Mouse (Mus musculus) stomach, postnatal 0 days (tissue): Measurements from ENCODE around the gene Gdf7. TPM values are rescaled to one million over a fixed set of nuclear protein-coding genes. Genes with fewer than 3 reads are reported as not detected.
A peak's percentile ranks its signal among the peaks of the same experiment; 100 is the strongest.

Experiments used
- ATAC-seq: fragments of 200-750 bp; cut with Nextera tagmentation; 2 replicates; pipeline ENCODE4 v1.8.0; 2017; ENCODE audit not compliant: low FRiP score, low TSS enrichment
- DNase-seq: peaks from one replicate; pipeline ENCODE4 v3.0.0-alpha.2; 2016; ENCODE audit warnings: low spot score
- H3K27ac ChIP-seq: fragments of 300-500 bp; sonication (generic); replicated peaks from 2 replicates; pipeline ENCODE4 v1.5.1; 2014; ENCODE audit warnings: mild to moderate bottlenecking, control low read depth
- H3K27me3 ChIP-seq: fragments of 300-500 bp; sonication (generic); 2 replicates; pipeline ENCODE4 v1.6.1; 2014; ENCODE audit warnings: low read length; ENCODE audit not compliant: control insufficient read depth, insufficient read depth
- H3K36me3 ChIP-seq: fragments of 300-500 bp; sonication (generic); 2 replicates; pipeline ENCODE4 v1.6.1; 2014; ENCODE audit warnings: low read length, mixed read lengths; ENCODE audit not compliant: control insufficient read depth, insufficient read depth
- H3K4me1 ChIP-seq: fragments of 300-500 bp; sonication (generic); replicated peaks from 2 replicates; pipeline ENCODE4 v1.6.1; 2014; ENCODE audit warnings: antibody characterized with exemption; ENCODE audit not compliant: control insufficient read depth, insufficient read depth
- H3K4me2 ChIP-seq: fragments of 300-500 bp; sonication (generic); replicated peaks from 2 replicates; pipeline ENCODE4 v1.6.1; 2014; ENCODE audit warnings: low read depth, mild to moderate bottlenecking, control low read depth, moderate library complexity
- H3K4me3 ChIP-seq: fragments of 300-500 bp; sonication (generic); 2 replicates; pipeline ENCODE4 v1.5.1; 2014; ENCODE audit warnings: low read depth, low read length, control low read depth
- H3K9ac ChIP-seq: fragments of 300-500 bp; sonication (generic); 2 replicates; pipeline ENCODE4 v1.6.1; 2014; ENCODE audit warnings: mild to moderate bottlenecking, low read length, control low read depth, mixed read lengths
- H3K9me3 ChIP-seq: fragments of 300-500 bp; sonication (generic); 2 replicates; pipeline ENCODE4 v1.6.1; 2016; ENCODE audit warnings: low read length; ENCODE audit not compliant: control insufficient read depth
- CTCF ChIP-seq: IDR thresholded peaks from 2 replicates; pipeline ENCODE4 v1.5.1; 2016; ENCODE audit warnings: antibody characterized with exemption, low read depth, mild to moderate bottlenecking, moderate library complexity
- EP300 ChIP-seq: optimal IDR thresholded peaks from 2 replicates; pipeline ENCODE3; 2016; ENCODE audit warnings: antibody characterized with exemption
- WGBS: fragments of 180-500 bp; shearing (Covaris S2); extraction: QIAGEN DNeasy Blood & Tissue Kit; methylation state at CpG from one replicate; pipeline ENCODE4 v1.1.7; 2014; 5-methylcytosine and 5-hydroxymethylcytosine counted together
- polyA plus RNA-seq: library from polyadenylated mRNA; unstranded; fragments of >200 nt; fragmentation: Nextera tagmentation; extraction: Ambion mirVana; gene quantifications from 2 replicates; pipeline ENCODE4 v1.2.1, GENCODE M21; 2015

Gene Gdf7
- polyA plus RNA-seq, 1 experiment from 2014 or later: not detected

- WGBS: 74% methylated on average over 12 of the region's 12 CpGs
- TF ChIP-seq EP300: no peak
- TF ChIP-seq CTCF: peak; percentile 49
- peaks cover 5% of the 10 kb centered on the region for H3K36me3 ChIP-seq
- no peak for ATAC-seq
- H3K27ac ChIP-seq: no peak overlapping the region
- H3K9ac ChIP-seq: no peak overlapping the region
- H3K4me3 ChIP-seq: no peak overlapping the region
- H3K9me3 ChIP-seq: no peaks in the 10 kb centered on the region
- DNase-seq: no peak
- no peaks in the 10 kb centered on the region for H3K27me3 ChIP-seq
- H3K4me1 ChIP-seq: peaks cover 4% of the 10 kb centered on the region; the same call in 1 of the 2 replicates
- H3K4me2 ChIP-seq: no peak overlapping the region
These were observed 35.7 kb upstream of the Gdf7 start for GRCm38 (mm10) chr12:8337286-8338060.

- Histone ChIP-seq H3K9me3 (no peaks in the 10 kb centered on the region), H3K36me3 (peaks cover 5% of the 10 kb centered on the region), H3K27ac (no peak overlapping the region), H3K4me3 (no peak overlapping the region), H3K27me3 (no peaks in the 10 kb centered on the region), H3K9ac (no peak overlapping the region), H3K4me2 (no peak overlapping the region), H3K4me1 (peaks cover 4% of the 10 kb centered on the region; the same call in 1 of the 2 replicates)
- ATAC-seq (no peak), DNase-seq (no peak)
- no peak for TF ChIP-seq CTCF
- no peak for TF ChIP-seq EP300
- 68% methylated on average over 10 of the region's 10 CpGs for WGBS
These were observed 35.0 kb upstream of the Gdf7 start for GRCm38 (mm10) chr12:8336601-8337285.

GRCm38 (mm10) chr12:8335503-8335902 lies 33.7 kb upstream of the Gdf7 start:
- WGBS: 85% methylated on average over 2 of the region's 2 CpGs
- no peak overlapping the region for H3K4me2 ChIP-seq
- no peak for DNase-seq
- peaks cover 7% of the 10 kb centered on the region; the same call in 1 of the 2 replicates for H3K4me1 ChIP-seq
- H3K27me3 ChIP-seq: no peaks in the 10 kb centered on the region
- ATAC-seq: no peak
- no peak overlapping the region for H3K4me3 ChIP-seq
- H3K9me3 ChIP-seq: no peaks in the 10 kb centered on the region
- TF ChIP-seq EP300 (no peak), CTCF (no peak)
- peaks cover 5% of the 10 kb centered on the region for H3K36me3 ChIP-seq
- no peak overlapping the region for H3K9ac ChIP-seq
- no peak overlapping the region for H3K27ac ChIP-seq

DNA sequence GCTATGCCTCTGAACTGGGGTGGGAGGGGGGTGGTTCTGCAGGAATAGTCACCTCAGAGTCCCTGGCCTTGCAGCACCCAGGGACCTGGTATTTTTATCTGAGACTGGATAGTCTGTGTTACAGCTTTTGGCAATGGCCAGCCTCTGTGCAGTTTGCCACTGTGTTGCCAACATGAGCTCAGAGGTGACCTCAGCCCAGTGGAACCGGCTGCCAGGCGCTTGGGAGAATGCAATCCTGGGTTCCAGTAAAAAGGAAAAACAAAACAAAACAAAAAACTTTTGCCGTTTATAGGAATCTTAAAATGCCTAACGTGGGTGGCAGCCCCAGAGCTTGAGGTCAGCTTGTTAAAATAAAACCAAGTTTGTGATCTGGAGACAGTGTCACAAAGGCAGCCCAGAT lies 32.5 kb upstream of the Gdf7 start:
- 59% methylated on average over 4 of the region's 4 CpGs for WGBS
- DNase-seq (no peak), ATAC-seq (no peak)
- no peak overlapping the region for H3K27ac ChIP-seq
- no peak overlapping the region for H3K4me3 ChIP-seq
- no peak for TF ChIP-seq EP300
- TF ChIP-seq CTCF: no peak
- H3K9me3 ChIP-seq: no peaks in the 10 kb centered on the region
- no peak overlapping the region for H3K9ac ChIP-seq
- no peaks in the 10 kb centered on the region for H3K27me3 ChIP-seq
- H3K4me1 ChIP-seq: peaks cover 7% of the 10 kb centered on the region; the same call in 1 of the 2 replicates
- no peak overlapping the region for H3K4me2 ChIP-seq
- peaks cover 5% of the 10 kb centered on the region for H3K36me3 ChIP-seq

DNA sequence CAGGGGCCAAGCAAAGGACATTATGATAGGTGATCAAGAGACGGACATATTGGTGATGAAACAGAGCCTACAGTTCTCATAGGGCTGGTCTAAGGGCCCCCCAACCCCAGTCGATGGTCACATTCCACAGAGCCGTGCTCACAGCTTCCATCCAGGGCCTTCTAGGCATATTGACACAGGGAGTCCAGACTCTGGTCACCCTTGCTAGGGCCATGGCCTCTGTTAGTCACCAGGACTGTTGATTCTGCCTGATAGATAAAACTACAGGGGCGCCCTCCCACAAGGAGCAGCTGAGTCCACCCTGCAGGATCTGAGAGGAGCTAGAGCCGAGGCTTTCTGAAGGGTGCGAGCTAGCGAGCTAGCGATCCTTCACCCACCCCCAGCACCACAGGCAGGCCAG lies 31.9 kb upstream of the Gdf7 start:
- peaks cover 5% of the 10 kb centered on the region for H3K36me3 ChIP-seq
- H3K4me2 ChIP-seq: no peak overlapping the region
- WGBS: 74% methylated on average over 8 of the region's 8 CpGs
- H3K9ac ChIP-seq: no peak overlapping the region
- H3K27ac ChIP-seq: no peak overlapping the region; the same call in 1 of the 2 replicates
- peaks cover 7% of the 10 kb centered on the region; the same call in 1 of the 2 replicates for H3K4me1 ChIP-seq
- no peak overlapping the region for H3K4me3 ChIP-seq
- no peaks in the 10 kb centered on the region for H3K9me3 ChIP-seq
- peak; percentile 67 for DNase-seq
- ATAC-seq: peak; percentile 86
- TF ChIP-seq EP300: no peak
- no peak for TF ChIP-seq CTCF
- no peaks in the 10 kb centered on the region for H3K27me3 ChIP-seq

- WGBS: 70% methylated on average over 5 of the region's 5 CpGs
- DNase-seq (no peak), ATAC-seq (no peak)
- Histone ChIP-seq H3K4me2 (no peak overlapping the region), H3K9me3 (no peaks in the 10 kb centered on the region), H3K27ac (no peak overlapping the region), H3K4me1 (0 out of 2 replicates have a peak, but pooled peaks cover 3% of the 10 kb centered on the region), H3K4me3 (no peak overlapping the region), H3K36me3 (peaks cover 5% of the 10 kb centered on the region), H3K27me3 (no peaks in the 10 kb centered on the region), H3K9ac (no peak overlapping the region)
- TF ChIP-seq CTCF (no peak), EP300 (no peak)
These were observed 30.4 kb upstream of the Gdf7 start for GRCm38 (mm10) chr12:8332174-8332542.
